Mouse (Mus musculus) bone marrow, adult 2 months (tissue): ENCODE data around the gene Lrrc15.

Experiments
- CTCF ChIP-seq: fragments of 200-500 bp; IDR thresholded peaks from 2 replicates; pipeline ENCODE4 v1.5.1; 2011; ENCODE audit warnings: low read length, control low read depth; ENCODE audit not compliant: control insufficient read depth, insufficient read depth
- POLR2A ChIP-seq: fragments of 200-500 bp; IDR thresholded peaks from 2 replicates; pipeline ENCODE4 v1.6.1; 2011; ENCODE audit warnings: low read depth, mild to moderate bottlenecking, control low read depth, low read length, borderline replicate concordance; ENCODE audit not compliant: control insufficient read depth

- TF ChIP-seq CTCF: no peak
- no peak for TF ChIP-seq POLR2A
These were observed 15.7 kb downstream of the Lrrc15 start, which contains the start of gene Cpn2 for GRCm38 (mm10) chr16:30267359-30267758.
